Mouse (Mus musculus) olfactory bulb, adult 2 months (tissue): ENCODE data around the gene Gm49630.
"Not testable (repeated sequence)": the region's sequence is repeated elsewhere in the genome, so short reads cannot be mapped to it uniquely, and the experiment has no call there.

ENCODE experiments used
- CTCF ChIP-seq: fragments of 200-500 bp; IDR thresholded peaks from 2 replicates; pipeline ENCODE4 v1.5.1; 2012; ENCODE audit warnings: low read depth, mild to moderate bottlenecking, low read length, moderate library complexity; ENCODE audit not compliant: insufficient read depth
- POLR2A ChIP-seq: fragments of 200-500 bp; IDR thresholded peaks from 2 replicates; pipeline ENCODE4 v1.6.1; 2012; ENCODE audit warnings: mild to moderate bottlenecking, low read depth, low read length, moderate library complexity; ENCODE audit not compliant: insufficient read depth

- TF ChIP-seq CTCF, POLR2A: not testable (repeated sequence)
Measured at GRCm38 (mm10) chr17:7332745-7333144, 39.0 kb downstream of the Gm49630 start.
